Mouse (Mus musculus) liver, postnatal 0 days (tissue): ENCODE results near the gene Cwc25.

ENCODE experiments used
- CTCF ChIP-seq: sonication (generic); IDR thresholded peaks from 2 replicates; pipeline ENCODE4 v1.5.1; 2016; ENCODE audit warnings: antibody characterized with exemption, low read depth
- EP300 ChIP-seq: IDR thresholded peaks from 2 replicates; pipeline ENCODE4 v1.6.1; 2016; ENCODE audit warnings: antibody characterized with exemption, low read depth, mild to moderate bottlenecking

DNA sequence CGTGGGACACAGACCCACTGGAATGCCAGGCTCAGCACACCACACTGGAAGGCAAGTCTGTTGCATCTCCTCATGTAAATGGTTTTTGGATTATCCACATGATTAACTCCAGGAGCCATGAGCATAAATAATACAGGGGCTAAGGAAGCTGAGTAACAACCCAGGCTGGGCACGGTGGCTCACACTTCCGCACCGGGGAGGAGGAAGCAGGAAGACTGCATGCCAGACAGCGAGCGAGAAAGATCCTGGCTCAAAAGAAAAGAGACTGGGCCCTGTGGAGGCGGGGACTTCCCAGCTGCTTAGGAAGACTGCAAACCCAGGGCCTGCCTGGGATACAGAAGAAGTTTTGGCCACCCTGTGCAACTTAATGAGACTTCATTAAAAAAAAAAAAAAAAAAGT is 26.2 kb downstream of the Cwc25 start:
- no peak for TF ChIP-seq CTCF
- no peak for TF ChIP-seq EP300
